Mouse (Mus musculus) ES-E14 (cell line): ENCODE measurements around the gene Jph2. TPM values are rescaled to one million over a fixed set of nuclear protein-coding genes. Genes with fewer than 3 reads are reported as not detected.

ENCODE experiments used
- DNase-seq: peaks from one replicate; pipeline ENCODE4 v3.0.0-alpha.2; 2013; ENCODE audit warnings: low read depth, low spot score
- H3K27ac ChIP-seq: 2 replicates; pipeline ENCODE4 v1.5.1; 2012; ENCODE audit warnings: low read depth, mild to moderate bottlenecking, low read length, moderate library complexity, mixed read lengths; ENCODE audit not compliant: poor library complexity, insufficient read depth, severe bottlenecking
- H3K36me3 ChIP-seq: 2 replicates; pipeline ENCODE4 v1.6.1; 2012; ENCODE audit warnings: mild to moderate bottlenecking, low read length, moderate library complexity, mixed read lengths; ENCODE audit not compliant: control insufficient read depth, poor library complexity, insufficient read depth, severe bottlenecking
- H3K4me1 ChIP-seq, 2 experiments: fragments of 150-350 bp in 1 of 2; sonication (generic) in 1 of 2; 2 replicates each; pipeline ENCODE4 v1.6.1; 2012; ENCODE audit warnings: low read length in 2 of 2, mild to moderate bottlenecking in 1 of 2, mixed read lengths in 1 of 2; ENCODE audit not compliant: control insufficient read depth in 2 of 2, insufficient read depth in 2 of 2, poor library complexity in 1 of 2
- H3K4me3 ChIP-seq, 2 experiments: fragments of 150-350 bp in 1 of 2; sonication (generic) in 1 of 2; 2 replicates each; pipeline ENCODE4 v1.5.1; 2012; ENCODE audit warnings: low read length in 2 of 2, low read depth in 1 of 2, mild to moderate bottlenecking in 1 of 2, mixed read lengths in 1 of 2; ENCODE audit not compliant: insufficient read depth in 1 of 2, poor library complexity in 1 of 2, severe bottlenecking in 1 of 2
- H3K9ac ChIP-seq: 2 replicates; pipeline ENCODE4 v1.6.1; 2012; ENCODE audit warnings: low read depth, mild to moderate bottlenecking, low read length, mixed read lengths; ENCODE audit not compliant: poor library complexity, insufficient read depth, severe bottlenecking
- H3K9me3 ChIP-seq: fragments of 150-350 bp; sonication (generic); 2 replicates; pipeline ENCODE4 v1.6.1; 2012; ENCODE audit warnings: low read depth, mild to moderate bottlenecking, low read length; ENCODE audit not compliant: control insufficient read depth, insufficient read depth
- CHD2 ChIP-seq: IDR thresholded peaks from 2 replicates; pipeline ENCODE4 v1.6.1; 2014; ENCODE audit warnings: mild to moderate bottlenecking, low read depth, low read length, inconsistent platforms
- HCFC1 ChIP-seq: IDR thresholded peaks from 2 replicates; pipeline ENCODE4 v1.6.1; 2012; ENCODE audit warnings: low read length, inconsistent platforms, borderline replicate concordance; ENCODE audit not compliant: insufficient read depth
- MAFK ChIP-seq: IDR thresholded peaks from 2 replicates; pipeline ENCODE4 v1.6.1; 2014; ENCODE audit warnings: mild to moderate bottlenecking, low read depth, low read length, inconsistent platforms; ENCODE audit not compliant: insufficient read depth
- ZC3H11A ChIP-seq: IDR thresholded peaks from 2 replicates; pipeline ENCODE4 v1.6.1; 2012; ENCODE audit warnings: low read depth, mild to moderate bottlenecking, inconsistent platforms, low read length, borderline replicate concordance
- ZNF384 ChIP-seq: IDR thresholded peaks from 2 replicates; pipeline ENCODE4 v1.6.1; 2012; ENCODE audit warnings: low read depth, low read length, inconsistent platforms
- in situ Hi-C, 2 experiments: fragments of 600-800 bp; cut with MboI; formaldehyde crosslinking; loops; one replicate each; pipeline ENCODE4 v1.15.1; 2025; ENCODE audit warnings: low sequenced_read_pairs in 2 of 2, inconsistent platforms in 1 of 2; ENCODE audit not compliant: unreplicated experiment in 2 of 2
- total RNA-seq: library from RNA; depleted of rRNA; stranded (reverse); fragments of 300-350 nt; gene quantifications from 2 replicates; pipeline ENCODE4 v1.2.3, GENCODE M21; 2012

Jph2 gene
- total RNA-seq, 1 experiment, result 7.7 TPM

DNA sequence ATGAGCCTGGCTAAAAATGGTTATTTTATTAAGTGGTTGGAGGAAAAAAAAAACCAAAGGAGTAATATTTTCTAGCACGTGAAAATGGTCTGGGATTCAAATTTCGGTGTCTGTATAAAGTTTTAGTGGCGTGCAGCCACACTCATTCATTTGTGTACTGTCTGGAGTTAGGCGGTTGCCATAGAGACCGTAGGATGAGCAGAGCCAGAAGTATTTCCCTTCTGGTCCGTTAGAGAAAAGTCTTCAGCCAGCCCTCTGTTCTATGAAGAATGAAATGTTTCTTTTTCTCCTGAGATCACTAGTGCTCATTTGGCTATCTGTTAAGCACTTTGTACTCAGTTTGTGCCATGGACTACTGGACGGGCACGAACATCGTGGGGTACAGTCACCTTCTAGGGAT is 48.4 kb downstream of the Jph2 start:
- Histone ChIP-seq H3K4me1 (0 out of 4 replicates have a peak, but pooled peaks cover 0 to 2% of the 10 kb centered on the region in 2 experiments), H3K4me3 (no peak overlapping the region), H3K9me3 (no peaks in the 10 kb centered on the region), H3K27ac (no peak overlapping the region), H3K9ac (no peak overlapping the region), H3K36me3 (no peaks in the 10 kb centered on the region)
- no peak for DNase-seq
- TF ChIP-seq CHD2 (no peak), HCFC1 (no peak), ZC3H11A (no peak), ZNF384 (no peak), MAFK (no peak)
- in situ Hi-C loops, result loop anchor here in 1 of 2 experiments (25.0 kb wide), 1 partner anchor 387 kb away; no protein-coding TSS in a partner anchor

DNA sequence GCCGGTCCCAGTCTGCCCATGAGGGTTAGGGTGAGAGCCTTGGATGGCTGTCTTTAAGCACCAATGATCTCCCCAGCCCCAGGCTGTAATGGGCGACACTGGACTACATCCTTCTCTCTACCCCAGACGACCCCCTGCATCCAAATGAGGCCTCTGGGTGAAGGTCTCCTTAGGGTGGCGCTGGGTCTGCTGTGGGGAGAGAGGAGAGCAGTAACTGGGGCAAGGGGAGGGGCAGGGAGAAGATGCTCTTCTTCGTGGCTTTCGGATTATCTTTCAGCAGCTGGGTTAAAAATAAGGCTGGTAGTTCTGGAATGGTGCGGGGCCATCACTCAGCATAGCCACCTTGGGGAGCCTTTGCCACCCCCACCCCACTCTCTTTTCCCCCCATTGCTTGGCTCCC is 49.1 kb downstream of the Jph2 start:
- Histone ChIP-seq H3K36me3 (no peaks in the 10 kb centered on the region), H3K4me1 (0 out of 4 replicates have a peak, but pooled peaks cover 0 to 2% of the 10 kb centered on the region in 2 experiments), H3K9me3 (no peaks in the 10 kb centered on the region), H3K9ac (no peak overlapping the region), H3K27ac (no peak overlapping the region), H3K4me3 (no peak overlapping the region)
- DNase-seq, result no peak
- TF ChIP-seq MAFK (no peak), HCFC1 (no peak), CHD2 (no peak), ZC3H11A (no peak), ZNF384 (no peak)
- in situ Hi-C loops, result loop anchor here in 1 of 2 experiments (25.0 kb wide), 1 partner anchor 386 kb away; no protein-coding TSS in a partner anchor

DNA sequence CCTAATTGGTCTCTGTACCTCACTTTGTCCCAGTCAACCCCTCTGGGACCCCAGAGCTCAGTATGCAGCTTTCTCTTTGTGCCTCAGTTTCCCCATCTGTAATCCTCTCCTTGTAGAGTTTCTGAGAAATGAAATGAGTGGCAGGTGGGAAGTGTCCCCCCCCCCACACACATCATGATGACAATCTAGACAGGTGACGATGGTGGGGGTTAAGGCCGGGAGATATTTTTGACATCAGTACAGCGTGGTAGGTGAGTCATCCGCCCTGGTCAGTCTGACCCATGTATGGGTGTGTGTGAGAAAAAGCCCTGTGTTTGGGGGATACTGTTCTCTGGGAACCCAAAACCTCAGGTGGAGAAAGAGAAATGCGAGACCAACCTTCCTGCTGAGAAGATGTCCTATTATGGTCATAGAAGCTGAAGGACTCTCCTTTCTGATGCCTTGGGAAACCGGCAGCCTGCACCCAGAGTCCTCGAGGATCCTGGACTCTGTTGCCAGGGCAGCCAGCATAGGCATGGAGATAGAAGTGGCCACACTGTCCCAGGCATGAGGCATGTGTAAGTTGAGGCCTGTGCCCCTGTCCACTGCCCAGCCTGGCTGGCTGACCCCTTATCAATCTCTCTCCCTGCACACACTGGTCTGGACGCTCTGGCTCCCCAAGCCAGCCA is 50.1 kb downstream of the Jph2 start:
- Histone ChIP-seq H3K9me3 (no peaks in the 10 kb centered on the region), H3K4me3 (no peak overlapping the region), H3K4me1 (no peaks in the 10 kb centered on the region), H3K27ac (no peak overlapping the region), H3K36me3 (no peaks in the 10 kb centered on the region), H3K9ac (no peak overlapping the region)
- TF ChIP-seq CHD2 (no peak), ZC3H11A (no peak), ZNF384 (no peak), MAFK (no peak), HCFC1 (no peak)
- in situ Hi-C loops, result loop anchor here in 1 of 2 experiments (25.0 kb wide), 1 partner anchor 385 kb away; no protein-coding TSS in a partner anchor
- DNase-seq, result no peak

DNA sequence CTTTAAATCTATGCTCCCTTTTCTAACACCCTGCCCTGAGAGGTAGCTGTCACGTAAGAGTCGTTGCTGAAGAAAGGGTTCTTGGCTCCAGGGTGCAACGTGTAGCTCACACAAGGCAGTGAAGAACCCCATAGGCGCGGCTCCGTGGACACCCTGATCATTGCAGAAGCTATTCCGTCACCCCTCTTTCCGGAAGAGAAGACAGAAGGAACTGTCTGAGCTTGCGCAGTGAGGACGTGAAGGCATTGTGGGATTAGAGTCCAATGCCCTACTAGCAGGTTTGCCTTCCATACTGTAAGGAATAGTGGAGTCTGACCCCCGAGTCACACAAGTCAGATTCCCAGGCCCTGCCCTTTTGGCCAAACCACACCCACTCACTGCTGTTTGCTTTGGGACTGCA is 51.3 kb downstream of the Jph2 start:
- TF ChIP-seq ZC3H11A (no peak), CHD2 (no peak), ZNF384 (no peak), MAFK (no peak), HCFC1 (no peak)
- Histone ChIP-seq H3K4me3 (peak overlapping the region in 1 of 2 experiments; percentile 33; a peak in 1 of 4 replicates), H3K36me3 (no peaks in the 10 kb centered on the region), H3K4me1 (no peaks in the 10 kb centered on the region), H3K9ac (no peak overlapping the region), H3K27ac (no peak overlapping the region), H3K9me3 (no peaks in the 10 kb centered on the region)
- in situ Hi-C loops, result loop anchor here in 1 of 2 experiments (25.0 kb wide), 1 partner anchor 384 kb away; no protein-coding TSS in a partner anchor
- no peak for DNase-seq
